Mouse (Mus musculus): Measurements from ENCODE around the gene Gnpda2. TPM values are rescaled to one million over a fixed set of nuclear protein-coding genes. Genes with fewer than 3 reads are reported as not detected.

The Gnpda2 gene
- 0.88 and 0.91 TPM in 2 replicates for polyA plus RNA-seq (2012)

GRCm38 (mm10) chr5:69591640-69592461 lies at the start of gene Gnpda2:
Gnpda2 (minus strand) TSS chr5:69592340.

GRCm38 (mm10) chr5:69556628-69557403 lies 35.3 kb downstream of the Gnpda2 start, which contains the start of gene Guf1:
Guf1 (plus strand) TSS chr5:69556923.

GRCm38 (mm10) chr5:69542489-69542888 lies 49.7 kb downstream of the Gnpda2 start, which contains the start of gene Yipf7:
Yipf7 (minus strand) TSS chr5:69542648.

Other genes with a start within 250 kb of the Gnpda2 start
- not detected in 2 replicates for gene Yipf7, start 49.7 kb downstream of the Gnpda2 start, polyA plus RNA-seq (2012)
- gene Guf1, start 35.4 kb downstream of the Gnpda2 start, polyA plus RNA-seq (2012), result 6.3 and 6.4 TPM in 2 replicates

Measured in megakaryocyte-erythroid progenitor cell, adult 5 weeks (primary cell).